Mouse (Mus musculus) small intestine, adult 2 months (tissue): ENCODE data around the gene Cd209g.

ENCODE experiments used
- CTCF ChIP-seq: fragments of 200-500 bp; IDR thresholded peaks from 2 replicates; pipeline ENCODE4 v1.5.1; 2012; ENCODE audit warnings: low read depth, mild to moderate bottlenecking, control low read depth, inconsistent platforms, low read length, moderate library complexity, mixed read lengths; ENCODE audit not compliant: insufficient replicate concordance, insufficient read length; ENCODE audit errors: extremely low read depth
- POLR2A ChIP-seq: fragments of 200-500 bp; IDR thresholded peaks from 2 replicates; pipeline ENCODE4 v1.6.1; 2012; ENCODE audit warnings: low read depth, mild to moderate bottlenecking, control low read depth, inconsistent platforms, low read length, moderate library complexity

DNA sequence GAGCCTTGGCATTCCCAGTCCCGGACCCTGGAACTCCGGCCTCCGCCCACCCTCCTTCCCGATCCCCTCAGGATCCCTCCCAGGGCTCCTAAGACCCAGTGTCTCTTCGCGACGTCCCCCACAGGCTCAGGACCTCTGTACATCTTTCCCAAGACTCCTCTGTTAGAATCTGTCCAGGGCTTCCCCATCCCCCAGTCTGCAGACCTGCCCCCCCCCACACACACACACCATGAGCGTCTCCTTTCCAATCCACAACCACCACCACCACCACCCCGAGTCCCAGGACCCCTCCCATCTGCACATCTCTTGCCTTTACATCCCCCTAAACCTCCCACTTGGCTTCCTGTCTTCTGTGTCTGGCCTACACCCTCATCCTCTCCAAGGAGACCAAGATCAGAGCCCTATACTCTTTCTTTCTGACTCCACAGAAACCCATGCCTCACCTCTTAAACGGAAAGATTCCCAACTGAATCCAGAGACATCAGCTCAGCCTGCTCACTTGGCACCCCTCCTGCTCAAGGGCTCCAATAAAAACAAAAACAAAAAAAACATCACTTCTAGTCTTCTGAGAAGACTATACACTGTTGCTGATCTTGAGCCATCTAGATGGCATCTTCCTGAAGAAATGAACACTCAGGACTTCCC lies 33.1 kb downstream of the Cd209g start:
- TF ChIP-seq POLR2A (no peak), CTCF (no peak)
